Mouse (Mus musculus) ovary, postnatal 14 days (tissue): ENCODE data around the gene Bpifa3.
"Not testable (repeated sequence)": the region's sequence is repeated elsewhere in the genome, so short reads cannot be mapped to it uniquely, and the experiment has no call there.

ENCODE experiments used
- DNase-seq: peaks from one replicate; pipeline ENCODE4 v3.0.0; 2022; ENCODE audit warnings: low spot score

Bpifa3 gene

DNA sequence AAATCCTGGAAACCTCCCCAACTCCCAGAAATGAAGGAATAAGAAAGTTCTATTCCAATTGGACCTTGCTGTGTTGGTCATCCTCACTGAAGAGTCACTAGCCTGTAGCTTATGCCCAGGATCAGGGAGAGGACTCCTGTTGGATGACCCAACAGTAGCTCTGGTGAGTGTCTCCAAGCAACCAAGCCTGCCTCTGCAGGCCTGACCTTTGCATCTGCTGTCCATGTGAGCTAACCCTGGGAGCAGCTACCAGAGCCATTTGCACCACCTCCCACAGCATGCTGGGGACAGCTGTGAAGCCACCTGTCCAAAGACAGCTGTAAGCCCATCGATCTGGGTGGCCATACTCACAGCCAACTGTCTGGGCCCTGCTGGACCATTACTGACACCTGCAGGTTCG, at the start of gene Bpifa3:
Gene Bpifa3 (plus strand): TSS at position 217 of the 400 bp plus-strand sequence.
- DNase-seq, result no peak

DNA sequence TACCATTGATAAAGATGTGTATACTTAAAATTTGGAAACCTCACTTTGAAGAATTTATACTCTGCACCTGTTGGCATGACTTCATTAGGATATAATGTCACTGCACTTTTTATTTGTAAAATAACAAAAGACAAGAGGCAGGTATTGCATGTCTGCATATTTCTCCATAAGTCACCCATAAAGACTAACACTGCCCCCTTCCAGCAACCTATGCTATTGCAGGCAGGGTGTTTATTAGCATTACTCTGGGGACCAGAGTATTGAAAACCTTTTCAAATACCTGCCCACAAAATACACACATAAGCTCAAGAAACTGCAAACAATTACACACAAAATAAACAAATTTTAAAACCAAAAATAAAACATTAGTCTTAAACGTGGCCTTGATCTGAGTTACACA, 32.4 kb upstream of the Bpifa3 start:
- no peak for DNase-seq

DNA sequence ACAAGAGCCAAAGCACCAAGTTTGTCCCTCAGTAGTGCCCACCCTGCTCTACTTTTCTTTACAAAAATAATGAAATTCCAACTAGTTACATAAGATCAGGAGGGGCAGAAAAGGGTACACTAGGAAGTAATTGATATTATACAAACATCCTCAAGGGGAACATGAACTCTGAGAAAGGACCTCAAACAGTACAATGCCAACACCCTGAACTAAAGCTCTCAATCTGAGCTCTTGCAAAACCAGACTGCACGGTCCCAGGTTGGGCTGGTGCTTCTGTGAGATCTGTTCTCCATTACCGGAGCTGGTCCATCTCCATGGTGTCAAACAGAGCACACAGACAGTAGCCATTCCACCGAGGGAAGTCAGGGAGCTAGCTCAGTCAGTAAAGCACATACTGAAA, 12.8 kb upstream of the Bpifa3 start:
- DNase-seq, result no peak

DNA sequence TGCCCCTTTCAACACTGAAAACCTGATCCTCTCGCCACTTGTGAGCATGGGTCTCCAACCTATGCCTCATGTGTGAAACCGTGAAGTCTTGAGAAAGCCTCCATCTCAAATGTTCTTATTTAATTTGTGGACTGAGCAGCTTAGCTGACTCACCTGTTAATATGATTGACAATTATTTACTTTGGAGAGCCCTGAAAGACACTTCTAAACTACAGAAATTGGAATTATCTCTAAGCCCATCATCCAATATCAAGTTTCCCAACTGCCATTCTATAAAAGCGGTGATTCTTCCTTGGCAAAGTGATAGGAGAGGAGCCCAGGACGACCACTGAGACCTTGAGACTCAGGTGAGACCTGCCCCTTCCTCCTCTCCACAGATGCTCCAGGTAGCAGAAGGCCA, 12.4 kb downstream of the Bpifa3 start, which contains the start of gene Bpifa1:
Gene Bpifa1 (plus strand): TSS at position 301 of the 400 bp plus-strand sequence.
- DNase-seq, result no peak

DNA sequence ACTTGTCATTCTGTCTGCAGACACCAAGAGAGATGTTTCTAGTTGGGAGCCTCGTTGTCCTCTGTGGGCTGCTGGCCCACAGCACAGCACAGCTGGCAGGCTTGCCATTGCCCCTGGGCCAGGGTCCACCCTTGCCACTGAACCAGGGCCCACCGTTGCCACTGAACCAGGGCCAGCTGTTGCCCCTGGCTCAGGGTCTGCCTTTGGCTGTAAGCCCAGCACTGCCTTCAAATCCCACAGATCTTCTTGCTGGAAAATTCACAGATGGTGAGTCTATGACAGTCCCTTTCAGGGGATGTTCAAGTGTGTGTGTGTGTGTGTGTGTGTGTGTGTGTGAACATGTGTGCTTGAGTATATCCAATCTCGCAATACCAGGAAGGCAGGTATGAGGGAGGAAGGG, 13.6 kb downstream of the Bpifa3 start:
- no peak for DNase-seq

DNA sequence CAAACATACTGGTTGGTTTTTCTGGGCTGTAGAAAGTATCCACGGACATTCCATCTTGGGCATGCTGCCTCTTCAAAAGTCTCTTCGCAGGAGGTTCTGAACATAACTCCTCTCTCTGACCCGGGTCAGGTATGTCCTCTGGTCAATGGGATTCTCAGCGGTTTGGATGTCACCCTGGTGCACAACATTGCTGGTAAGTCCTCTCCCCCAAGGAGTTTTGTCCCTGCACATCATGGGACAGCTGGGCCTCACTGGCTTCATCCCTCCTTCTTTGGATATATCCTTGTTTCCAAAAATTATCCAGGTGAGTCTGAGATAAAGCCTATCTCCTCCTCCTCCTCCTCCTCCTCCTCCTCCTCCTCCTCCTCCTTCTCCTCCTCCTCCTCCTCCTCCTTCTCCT, 17.4 kb downstream of the Bpifa3 start:
- DNase-seq, result no peak

DNA sequence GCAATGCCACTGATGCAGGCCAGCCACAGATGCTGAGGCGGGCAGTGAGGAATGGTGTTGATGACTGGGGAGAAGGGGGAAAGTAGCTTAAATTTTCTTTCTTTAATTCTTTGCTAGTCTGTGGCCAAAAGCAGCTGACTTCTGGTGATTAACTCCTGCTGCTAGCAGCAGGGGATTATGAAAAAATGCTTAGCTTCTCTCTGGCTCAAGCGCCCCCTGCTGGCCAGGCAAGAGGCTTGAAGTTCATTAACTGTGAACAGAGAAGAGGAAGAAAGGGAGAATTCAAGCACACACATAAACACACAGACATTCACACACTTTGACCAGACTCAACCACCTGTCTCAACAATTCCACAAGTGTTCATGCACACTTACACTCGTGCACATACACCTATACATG, 28.3 kb downstream of the Bpifa3 start:
- peak; percentile 11 for DNase-seq

DNA sequence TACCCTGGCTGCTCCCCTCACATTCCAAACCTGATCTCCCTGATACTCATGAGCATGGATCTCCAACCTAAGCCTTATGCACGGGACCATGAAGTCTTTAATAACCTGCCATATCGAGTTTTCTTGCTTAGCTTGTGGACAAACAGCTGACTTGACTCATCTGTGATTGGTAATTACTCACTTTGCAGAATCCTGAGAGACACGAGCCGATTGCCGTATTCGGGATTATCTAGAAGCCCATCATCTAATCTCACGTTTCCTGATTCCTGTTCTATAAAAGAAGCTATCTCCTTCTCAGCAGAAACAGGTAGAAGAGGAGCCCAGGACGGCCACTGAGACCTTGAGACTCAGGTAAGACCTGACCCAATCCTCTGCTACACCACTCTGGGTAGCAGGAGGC, 32.2 kb downstream of the Bpifa3 start, which contains the start of gene Bpifa5:
Gene Bpifa5 (plus strand): TSS at position 301 of the 400 bp plus-strand sequence.
- no peak for DNase-seq

DNA sequence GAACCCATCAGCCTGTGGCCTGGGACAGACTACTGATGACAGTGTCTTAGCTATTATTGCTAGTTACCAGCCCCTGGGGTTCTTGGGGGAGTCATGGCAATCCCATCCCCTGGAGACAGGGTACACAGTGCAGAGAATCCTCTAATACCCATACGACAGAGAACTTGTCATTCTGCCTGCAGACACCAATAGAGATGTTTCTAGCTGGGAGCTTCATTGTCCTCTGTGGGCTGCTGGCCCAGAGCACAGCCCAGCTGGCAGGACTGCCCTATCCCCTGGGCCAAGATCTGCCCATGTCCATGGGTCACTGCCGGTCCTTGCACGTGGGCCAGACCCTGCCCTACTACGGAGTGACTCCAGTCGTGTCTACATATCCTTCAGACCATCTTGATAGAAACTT, 33.2 kb downstream of the Bpifa3 start:
- DNase-seq, result no peak

DNA sequence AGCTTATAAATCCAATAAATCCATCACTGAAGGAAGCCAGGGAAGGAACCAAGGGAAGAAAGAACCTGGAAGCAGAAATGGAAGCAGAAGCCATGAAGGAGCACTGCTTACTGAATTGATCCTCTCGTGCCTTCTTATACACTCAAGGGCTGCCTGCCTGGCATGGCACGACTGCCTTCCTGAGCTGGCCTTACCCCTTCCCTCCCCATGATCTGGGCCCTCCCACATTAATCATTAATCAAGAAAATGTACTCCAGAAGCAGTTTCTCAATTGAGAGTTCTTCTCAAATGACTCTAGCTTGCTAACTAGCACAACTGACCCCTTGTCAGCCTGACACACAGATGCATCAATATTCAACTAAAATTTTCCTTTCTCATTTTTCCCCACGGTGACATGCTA, 39.0 kb downstream of the Bpifa3 start:
- no peak for DNase-seq

DNA sequence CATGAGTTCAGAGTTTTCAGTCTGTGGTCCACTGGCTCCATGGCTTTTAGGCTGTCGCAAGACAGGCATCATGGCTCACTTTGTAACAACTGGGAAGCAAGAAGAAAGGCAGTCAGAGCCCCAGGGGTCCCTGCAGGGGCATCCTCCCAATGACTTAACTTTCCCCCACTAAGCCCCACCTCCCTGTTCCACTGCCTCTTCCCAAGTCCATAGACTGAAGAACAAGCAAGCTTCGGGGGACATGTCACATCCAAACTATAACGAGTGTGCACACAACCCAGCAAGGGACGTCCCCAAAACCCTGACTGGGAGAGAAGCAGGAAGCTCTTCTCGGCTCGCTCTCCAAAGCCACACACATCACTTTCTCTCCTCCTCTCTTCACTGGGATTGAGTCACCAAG, 41.5 kb downstream of the Bpifa3 start:
- DNase-seq, result no peak

DNA sequence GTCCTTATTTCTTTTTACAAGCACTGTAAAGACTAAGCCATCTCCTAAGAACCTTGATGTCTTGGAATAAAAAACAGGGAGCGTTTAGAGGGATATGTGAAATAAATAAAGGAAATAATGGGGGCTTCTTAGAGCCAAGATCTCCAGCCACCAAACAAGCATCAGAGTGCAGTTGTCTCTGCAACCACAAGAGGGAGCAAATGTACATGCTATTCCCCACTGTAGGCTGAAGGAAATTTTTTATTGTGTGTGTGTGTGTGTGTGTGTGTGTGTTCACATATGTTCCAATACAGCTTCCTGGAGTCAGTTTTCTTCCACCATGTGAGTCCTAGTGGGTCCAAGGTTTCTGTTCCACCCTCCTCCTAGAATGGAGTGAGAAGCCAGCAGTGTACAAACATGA, 43.2 kb downstream of the Bpifa3 start:
- DNase-seq, result peak; percentile 5

DNA sequence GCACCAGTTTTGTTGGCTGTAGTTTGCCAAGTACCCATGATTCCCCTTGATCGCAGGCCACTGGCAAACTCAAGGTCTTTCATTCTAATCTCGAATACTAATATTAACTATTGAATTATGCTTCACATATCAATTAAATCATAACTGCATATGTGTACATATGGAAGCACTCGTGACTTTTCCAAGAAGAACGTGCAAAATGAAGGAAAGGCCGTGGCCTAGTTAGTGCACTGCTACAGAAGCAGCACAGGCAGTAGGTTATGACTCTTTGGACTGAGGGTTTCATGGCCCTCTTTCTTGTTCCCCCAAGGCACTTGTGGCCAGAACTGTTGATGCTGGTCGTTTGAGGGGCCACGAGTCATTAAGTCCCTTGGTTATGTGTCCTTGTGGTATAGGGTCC, 51.8 kb downstream of the Bpifa3 start:
- DNase-seq, result not testable (repeated sequence)

DNA sequence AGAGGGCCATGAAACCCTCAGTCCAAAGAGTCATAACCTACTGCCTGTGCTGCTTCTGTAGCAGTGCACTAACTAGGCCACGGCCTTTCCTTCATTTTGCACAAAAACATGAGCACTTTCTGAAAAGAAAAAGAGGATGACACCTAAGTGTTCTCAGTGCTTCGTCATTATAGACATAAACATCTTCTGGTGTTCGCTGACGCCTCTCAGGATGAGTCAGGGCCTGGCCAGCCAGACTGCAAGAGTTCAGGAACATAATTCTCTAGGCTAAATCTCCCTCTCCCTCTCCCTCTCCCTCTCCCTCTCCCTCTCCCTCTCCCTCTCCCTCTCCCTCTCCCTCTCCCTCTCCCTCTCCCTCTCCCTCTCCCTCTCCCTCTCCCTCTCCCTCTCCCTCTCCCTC, 52.9 kb downstream of the Bpifa3 start:
- DNase-seq, result not testable (repeated sequence)

DNA sequence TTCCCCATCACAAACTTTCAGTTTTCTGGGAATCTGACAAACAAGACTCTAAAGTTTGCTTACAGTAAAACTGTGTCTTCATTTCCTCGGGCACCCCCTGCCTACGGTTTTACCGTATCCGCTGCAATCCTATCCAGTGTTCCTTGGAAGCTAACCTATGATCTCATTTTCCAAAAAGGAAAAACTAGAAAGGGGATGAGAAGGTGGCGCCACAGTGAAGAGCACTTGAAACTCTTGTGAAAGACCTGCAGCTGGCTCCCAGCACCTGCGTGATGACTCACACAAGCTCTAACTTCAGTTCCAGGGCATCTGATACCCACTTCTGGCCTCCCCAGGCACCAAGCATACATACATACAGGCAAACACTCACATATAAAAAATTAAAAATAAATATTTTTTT, 55.2 kb downstream of the Bpifa3 start:
- no peak for DNase-seq

DNA sequence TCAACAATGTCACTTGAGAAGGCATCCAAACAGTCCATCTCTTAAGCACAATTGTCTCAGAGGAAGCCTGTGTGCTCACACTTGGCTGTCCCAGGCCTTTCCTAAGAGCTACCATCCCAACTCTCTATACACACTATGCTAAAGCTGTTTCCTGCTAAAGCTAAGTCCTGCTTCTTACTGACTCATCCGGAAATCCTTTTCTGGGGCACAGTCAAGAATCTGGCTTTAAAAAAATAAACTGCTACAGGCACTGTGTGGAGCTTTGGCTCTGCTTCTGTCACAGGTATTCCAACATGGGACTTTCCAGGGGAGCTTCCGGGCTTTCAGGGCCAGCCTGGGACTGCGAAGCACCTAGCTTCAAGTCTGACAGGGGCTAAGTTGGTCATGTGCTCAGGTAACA, 55.6 kb downstream of the Bpifa3 start:
- no peak for DNase-seq

DNA sequence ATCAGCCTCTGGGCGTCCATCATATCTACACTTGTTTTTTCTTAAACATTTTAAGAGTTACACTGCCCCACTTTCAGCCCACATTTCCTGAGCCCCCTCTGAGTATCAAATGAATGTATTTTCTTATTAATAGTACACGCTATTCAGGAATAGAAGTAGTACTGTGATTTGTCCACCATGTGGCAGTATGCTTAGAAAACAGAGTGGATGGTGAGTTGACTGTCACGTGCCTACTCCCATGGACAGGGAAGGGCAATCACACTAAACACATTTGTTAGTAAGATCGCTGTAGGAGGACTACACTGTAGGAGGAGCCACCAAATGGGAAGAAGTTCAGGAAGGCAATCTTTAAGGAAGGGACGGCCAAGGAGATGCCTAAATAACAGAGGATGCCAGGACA, 57.3 kb downstream of the Bpifa3 start:
- no peak for DNase-seq
